Mouse (Mus musculus) lung, postnatal 25 days (tissue): ENCODE measurements around the gene Prrt1.
A peak's percentile ranks its signal among the peaks of the same experiment; 100 is the strongest.

Experiments used
- DNase-seq: peaks from one replicate; pipeline ENCODE4 v3.0.0; 2022; ENCODE audit warnings: low spot score

Gene Prrt1

DNA sequence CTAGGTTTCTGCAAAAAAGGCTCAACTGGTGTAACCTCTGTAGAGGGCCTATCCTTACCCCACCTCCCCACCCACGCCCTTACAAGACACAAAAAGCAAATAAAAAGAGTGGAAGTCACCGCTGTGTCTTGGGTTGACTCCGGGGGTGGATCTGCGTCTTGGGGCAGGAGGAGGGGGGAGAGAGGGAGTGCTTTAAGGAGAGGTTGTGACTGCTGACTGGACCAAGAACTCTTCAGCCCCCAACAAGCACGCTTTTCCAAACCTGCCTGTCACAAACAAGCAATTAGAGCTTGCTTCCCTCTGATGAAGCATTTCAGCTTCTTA, 727 bp upstream of the Prrt1 start:
- DNase-seq = no peak

DNA sequence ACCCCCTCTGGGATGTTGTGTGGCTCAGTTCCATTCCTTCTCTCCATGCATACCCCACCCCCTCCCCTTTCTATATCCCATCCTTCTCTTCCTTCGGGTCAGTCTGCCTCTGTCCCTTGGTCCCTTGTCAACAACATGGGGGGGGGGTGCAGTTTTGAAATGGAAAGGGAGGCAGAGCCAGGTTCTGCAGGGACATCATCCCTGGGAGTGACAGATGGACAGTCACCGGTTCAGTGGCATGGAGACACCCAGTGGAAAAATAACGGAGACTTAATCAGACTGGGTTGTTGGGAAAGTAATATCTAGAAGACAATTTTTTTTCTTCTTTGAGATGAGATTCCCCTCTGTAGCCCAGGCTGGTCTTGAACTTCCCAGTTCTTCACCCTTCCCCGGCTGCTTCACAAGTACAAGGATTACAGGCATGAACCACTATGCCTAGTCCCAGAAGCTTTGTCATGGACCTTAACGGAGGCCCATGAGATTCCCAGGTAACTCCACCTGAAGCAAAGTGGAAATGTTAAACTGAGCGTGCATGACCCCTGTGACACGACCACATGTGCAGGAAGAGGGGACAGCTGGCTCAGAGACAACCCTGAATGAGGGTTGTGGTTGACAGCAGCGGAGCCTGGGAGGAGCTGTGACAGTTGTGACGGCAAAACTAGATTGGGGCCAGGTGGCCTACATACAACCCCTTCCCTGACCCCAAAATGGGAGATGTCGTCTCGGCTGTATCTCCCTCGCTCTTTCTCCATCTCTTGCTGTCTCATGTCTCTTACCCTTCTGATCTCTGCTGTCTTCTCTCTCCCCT, 667 bp downstream of the Prrt1 start:
- no peak for DNase-seq

DNA sequence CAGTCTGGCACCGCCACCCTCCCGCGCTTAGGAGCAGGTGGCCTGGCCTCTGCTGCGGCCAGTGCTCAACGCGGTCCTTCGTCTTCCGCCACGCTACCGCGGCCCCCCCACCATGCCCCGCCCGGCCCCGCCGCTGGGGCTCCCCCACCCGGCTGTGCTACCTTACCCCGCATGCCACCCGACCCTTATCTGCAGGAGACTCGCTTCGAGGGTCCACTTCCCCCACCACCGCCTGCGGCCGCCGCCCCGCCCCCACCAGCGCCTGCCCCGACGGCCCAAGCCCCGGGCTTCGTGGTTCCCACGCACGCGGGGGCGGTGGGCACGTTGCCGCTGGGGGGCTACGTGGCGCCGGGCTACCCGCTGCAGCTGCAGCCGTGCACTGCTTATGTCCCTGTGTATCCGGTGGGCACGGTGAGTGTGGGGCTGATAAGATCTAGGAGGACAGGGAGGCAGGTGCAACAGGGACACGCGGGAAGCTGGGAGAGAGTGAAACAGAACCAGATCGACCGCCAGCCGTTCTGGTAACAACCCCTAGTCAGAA, 1.5 kb downstream of the Prrt1 start:
- DNase-seq = no peak

DNA sequence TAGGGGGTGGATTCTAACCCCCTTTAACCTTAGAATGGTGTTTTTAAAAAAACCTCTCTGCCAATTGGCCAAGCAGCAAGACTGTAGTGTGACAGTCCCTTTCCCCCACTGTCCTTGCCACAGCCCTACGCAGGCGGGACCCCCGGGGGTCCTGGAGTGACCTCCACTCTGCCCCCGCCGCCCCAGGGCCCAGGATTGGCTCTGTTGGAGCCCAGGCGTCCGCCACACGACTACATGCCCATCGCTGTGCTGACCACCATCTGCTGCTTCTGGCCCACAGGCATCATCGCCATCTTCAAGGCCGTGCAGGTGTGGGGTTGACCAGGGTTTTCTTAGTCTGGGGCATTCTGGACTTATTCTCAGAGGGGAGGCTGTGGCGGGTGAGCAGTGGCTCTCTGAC, 2.3 kb downstream of the Prrt1 start:
- DNase-seq = no peak

DNA sequence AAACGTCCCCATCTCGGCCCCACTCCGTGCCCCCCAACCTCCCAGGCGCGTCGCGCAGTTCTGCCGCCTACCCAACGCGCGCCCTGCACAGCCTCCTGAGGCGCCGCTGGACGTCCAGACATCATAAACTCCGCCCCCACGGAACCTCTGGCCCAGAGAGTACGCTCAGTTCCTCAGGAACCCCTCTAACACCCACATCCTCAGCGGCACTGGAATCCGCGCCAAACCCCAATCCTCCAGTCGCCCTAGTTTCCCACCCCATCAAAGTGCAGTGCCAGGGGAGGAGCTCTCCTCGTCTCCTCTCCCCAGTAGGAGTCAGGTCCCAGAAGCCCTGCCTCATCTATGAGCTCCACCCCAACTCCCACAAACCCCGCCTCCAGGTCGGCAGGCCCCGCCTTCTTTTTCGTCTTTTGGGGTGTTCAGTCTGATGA, 2.9 kb downstream of the Prrt1 start:
- peak; percentile 85 for DNase-seq

DNA sequence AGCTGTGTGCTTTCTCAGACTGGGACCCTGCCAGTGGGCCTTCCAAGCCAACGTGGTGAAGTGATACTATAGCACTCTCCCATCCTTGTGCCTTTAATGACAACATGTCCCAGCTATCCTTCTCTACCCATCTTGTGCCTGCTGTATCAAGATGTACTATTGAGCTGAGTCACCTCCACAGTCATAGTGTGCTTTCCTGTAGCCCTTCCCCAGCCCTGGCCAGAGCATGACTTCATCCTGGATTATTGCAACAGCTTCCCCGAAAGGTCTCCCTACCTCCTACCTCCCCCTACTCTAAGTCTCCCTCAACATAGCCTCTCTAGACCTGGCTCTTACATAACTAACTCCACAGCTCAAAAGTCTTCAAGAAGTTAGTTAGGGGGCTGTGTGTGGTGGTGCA, 6.3 kb downstream of the Prrt1 start:
- no peak for DNase-seq

DNA sequence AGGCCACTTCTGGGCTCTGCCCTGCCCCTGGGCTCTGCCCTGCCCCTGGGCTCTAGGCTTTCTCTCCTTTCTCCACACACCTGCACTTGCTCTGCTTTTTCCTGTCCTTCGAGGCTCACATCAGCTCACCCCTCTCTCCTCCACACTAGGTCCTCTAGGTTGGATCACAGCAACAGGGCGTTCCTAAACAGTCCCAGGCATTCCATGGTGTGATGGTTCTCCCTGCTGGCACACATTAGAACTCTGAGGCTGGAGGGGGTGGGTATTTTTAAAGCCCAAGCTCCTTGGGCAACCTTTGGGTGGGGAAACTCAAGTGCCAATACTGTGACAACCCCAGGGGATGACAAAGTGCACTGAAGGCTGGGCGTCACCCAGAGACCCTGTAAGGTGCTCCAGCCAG, 8.1 kb downstream of the Prrt1 start:
- no peak for DNase-seq

DNA sequence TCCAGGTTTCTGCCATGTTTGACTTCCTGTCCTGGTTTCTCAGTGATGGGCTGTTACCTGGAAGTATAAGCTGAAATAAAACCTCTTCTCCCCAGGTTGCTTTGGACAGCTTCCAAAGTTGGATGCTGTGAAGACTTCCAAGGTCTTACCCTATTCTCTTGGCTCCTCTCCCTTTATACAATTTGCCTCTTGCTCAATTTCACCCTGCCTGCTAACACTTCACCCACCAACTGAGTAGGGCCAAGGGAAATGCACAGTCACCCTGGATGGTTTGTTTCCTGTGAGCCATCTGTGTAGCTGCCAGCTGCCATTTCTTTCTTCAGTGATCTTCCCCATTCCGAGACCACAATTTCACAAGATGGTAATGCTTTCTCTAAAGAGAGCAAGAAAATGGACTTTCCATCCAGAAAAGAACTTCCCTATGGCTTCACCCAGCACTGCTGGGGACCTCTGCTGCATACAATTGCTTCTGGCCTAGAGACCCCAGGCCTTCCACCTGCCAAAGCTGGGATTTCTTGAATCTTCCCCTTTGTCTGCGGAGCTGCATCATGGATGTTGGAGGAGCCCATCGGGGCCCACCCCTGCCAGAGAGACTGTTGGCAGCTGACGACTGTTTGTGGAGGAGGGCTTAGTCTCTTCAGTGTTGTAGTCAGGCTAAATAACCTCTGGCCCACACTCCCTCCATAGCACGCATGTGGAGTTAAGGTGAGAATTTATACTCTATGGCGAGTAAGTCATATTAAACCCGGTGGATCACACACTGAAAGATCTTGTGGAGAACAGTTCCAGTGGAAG, 10.3 kb downstream of the Prrt1 start:
- no peak for DNase-seq

DNA sequence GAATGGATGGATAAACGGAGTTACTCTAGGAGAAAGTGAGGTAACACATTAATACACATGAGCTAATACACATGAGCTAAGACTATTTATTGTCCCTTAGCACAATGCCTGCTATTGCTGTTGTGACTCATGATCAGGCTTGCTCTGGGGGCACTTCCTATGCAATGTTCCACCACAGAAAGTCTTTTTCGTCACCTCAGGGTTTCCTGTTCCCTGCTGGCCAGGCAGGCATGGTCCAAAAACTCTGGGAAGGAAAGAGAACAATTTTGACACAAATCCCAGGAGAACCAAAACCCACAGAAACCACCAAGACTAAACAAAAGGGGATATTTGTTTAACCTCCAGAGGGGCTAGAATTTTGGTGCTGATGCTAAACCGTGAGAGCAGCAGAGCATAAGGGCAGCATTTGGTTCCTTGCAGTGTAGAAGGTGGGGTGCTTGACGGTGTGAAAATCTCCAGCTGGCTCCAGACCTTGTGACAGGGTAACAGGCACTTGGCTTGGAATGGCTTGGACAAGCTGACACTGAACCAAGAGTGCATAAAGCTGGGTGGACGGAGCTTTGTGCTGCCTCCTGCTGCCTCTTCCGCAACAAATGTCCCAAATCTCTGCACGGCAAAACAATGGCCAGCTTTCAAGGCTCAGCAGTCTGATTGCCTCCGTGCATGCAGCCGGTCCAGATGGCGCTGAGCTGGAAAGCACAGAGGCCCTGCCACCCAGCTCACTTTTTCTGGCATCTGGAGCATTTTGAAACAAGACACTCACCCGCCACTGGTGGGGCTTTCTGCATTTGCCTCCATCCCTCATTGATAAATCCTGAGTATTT, 11.7 kb downstream of the Prrt1 start:
- DNase-seq = no peak

DNA sequence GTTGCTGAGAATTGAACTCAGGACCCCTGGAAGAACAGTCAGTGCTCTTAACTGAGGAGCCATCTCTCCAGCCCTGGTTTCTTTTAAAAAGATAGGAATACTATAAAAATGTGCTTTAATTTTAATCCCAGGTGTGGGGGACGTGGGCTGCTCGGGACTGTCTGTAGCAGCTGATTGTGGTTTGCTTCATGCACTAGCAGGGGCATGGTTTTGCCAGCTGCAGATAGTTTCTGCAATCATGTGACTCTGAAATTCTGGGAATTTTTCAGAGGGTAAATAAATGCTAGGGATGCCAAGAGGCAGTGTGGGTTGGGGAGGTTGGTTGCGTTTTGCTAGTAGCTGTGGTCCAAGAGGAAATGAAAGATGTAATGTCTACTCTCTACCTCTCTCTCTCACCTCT, 12.6 kb downstream of the Prrt1 start:
- DNase-seq = no peak

DNA sequence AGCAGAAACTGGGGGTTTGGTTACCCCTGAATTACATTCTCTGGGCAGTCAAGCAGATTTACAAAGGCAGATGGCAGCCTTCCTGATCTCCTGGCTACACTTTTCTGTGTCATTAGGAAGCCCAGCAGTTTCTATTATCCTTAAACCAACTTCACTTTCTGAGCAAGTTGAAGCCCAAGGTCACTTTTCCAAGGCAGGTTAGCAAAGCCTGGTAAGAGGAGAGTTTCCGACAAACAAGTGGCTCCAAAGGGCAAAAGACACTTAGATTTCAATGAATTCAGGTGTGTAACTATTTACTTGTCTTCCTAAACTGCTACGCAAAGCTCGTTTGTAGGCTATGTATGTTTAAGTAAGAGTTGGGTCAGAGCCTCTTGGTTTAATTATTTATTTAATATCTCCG, 14.0 kb downstream of the Prrt1 start:
- no peak for DNase-seq

DNA sequence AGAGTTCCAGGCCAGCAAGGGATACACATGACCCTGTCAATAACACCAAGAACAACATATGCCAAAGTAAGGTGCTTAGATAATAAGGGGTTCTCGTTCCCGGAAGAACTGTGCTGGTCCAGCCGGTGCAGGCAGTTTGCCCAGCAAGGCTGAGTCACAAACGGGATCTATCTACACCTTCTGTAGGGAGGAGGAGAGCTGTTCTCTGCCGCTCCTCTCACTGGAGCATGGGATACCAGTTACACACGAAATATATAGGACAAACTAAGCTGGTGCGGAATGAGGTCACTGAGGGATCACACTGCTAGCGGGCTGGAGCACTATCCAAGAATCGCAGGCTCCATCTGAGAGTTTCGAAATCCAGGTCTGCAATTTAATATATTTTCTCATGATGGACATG, 14.6 kb downstream of the Prrt1 start:
- no peak for DNase-seq

DNA sequence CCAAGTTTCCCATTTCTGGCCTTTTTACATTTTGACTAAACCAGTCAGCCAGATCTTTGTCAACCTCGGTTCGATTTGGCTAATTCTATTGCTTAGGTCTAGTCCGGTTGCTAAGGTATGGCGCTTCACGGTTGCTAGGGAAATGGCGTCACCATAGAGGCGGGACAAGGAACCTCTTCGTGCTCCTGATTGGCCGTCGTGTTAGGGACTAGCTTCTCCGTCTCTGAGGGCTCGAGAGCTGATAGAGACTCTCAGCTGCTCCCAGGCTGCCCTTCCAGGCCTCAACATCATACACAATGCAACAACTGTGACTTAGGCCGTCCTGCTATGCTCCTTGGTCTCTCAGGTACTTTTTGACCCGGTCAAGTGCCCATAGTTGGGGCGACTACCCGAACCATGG, 15.3 kb downstream of the Prrt1 start, which contains the start of gene Fkbpl:
Gene Fkbpl, plus strand, starts transcription at position 157 of the 400 bp plus-strand sequence.
- peak; percentile 98 for DNase-seq

DNA sequence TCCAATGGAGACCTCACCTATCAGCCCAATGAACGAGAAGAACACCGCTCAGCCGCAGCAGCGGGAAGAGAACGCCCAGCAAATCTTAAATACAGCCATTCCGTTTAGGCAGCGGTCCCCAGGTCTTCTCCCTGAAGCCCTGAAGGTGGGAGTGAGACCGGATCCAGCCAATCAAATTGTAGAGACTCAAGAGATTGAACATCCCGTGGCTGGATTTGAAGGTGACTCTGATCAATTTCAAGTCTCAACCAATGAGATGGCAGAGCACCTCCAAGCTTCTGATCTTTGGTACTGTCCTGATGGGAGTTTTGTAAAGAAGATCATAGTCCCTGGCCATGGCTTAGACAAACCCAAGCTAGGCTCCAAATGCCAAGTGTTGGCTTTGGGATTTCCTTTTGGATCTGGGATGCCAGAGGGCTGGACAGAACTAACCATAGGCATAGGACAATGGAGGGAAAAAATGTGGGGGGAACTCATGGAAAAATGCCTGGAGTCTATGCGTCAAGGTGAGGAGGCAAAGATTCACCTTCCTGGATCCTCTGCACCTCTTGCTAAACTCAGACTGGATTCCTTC, 16.0 kb downstream of the Prrt1 start:
- DNase-seq = no peak

DNA sequence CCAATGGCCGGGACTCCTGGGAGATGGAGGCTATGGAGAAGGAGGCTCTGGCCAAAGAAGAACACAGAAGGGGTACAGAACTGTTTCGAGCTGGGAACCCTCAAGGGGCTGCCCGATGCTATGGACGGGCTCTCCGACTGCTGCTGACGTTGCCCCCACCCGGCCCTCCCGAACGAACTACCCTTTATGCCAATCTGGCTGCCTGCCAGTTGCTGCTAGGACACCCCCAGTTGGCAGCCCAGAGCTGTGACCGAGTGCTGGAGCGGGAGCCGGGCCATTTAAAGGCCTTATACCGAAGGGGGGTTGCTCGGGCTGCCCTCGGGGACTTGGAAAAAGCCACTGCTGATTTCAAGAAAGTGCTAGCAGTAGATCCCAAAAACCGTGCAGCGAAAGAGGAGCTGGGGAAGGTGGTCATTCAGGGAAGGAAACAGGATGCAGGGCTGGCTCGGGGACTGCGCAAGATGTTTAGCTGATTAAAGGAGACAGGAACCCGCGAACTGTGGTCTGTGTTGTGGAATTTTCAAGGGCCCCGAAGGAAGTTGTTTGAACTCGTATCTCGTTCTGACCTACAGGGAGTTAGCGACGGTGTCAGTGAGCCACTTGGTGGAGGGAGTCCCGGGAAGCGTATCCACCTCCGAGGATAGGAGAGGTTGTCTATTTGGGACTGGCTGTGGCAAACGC, 16.6 kb downstream of the Prrt1 start:
- DNase-seq = no peak

DNA sequence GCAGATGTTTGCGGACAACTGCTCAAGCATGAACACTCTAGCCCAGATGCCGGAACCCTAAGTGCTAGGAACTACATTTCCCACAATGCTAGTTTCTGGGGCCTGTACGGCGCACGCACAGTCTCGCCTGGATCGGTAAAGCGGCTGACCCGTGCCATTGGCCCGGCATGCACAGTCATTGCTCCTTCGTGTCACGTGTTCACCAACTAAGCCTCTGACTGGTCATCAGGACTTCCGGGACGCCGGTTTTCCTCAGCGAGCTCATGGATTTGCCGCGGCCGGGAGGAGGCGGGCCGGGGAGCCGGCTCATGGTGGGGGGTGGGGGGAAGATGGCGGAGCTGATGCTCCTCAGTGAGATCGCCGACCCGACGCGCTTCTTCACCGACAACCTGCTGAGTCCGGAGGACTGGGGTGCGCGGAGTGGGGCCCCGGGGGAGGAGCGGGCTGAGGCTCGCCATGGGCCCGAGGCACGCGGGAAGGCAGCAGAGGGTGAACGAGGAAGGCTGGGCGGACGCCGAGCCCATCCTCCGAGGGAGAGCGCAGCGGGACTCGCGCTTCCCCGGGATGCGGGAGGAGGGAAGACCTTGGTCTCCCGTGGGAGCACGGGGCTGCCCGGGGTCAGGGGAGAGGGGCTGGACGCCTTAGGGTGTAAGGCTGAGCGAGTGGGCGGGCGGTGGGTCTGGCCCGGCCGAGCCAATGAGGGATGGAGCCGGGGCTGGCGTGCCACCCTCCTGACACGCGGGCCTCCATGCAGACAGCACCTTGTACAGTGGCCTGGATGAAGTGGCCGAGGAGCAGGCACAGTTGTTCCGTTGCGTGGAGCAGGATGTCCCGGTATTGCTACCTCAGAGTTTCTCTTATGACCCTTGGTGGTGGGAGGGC, 17.8 kb downstream of the Prrt1 start, which contains the start of gene Atf6b:
Gene Atf6b, plus strand, starts transcription at position 241 of the 882 bp plus-strand sequence.
- DNase-seq = peak; percentile 99

DNA sequence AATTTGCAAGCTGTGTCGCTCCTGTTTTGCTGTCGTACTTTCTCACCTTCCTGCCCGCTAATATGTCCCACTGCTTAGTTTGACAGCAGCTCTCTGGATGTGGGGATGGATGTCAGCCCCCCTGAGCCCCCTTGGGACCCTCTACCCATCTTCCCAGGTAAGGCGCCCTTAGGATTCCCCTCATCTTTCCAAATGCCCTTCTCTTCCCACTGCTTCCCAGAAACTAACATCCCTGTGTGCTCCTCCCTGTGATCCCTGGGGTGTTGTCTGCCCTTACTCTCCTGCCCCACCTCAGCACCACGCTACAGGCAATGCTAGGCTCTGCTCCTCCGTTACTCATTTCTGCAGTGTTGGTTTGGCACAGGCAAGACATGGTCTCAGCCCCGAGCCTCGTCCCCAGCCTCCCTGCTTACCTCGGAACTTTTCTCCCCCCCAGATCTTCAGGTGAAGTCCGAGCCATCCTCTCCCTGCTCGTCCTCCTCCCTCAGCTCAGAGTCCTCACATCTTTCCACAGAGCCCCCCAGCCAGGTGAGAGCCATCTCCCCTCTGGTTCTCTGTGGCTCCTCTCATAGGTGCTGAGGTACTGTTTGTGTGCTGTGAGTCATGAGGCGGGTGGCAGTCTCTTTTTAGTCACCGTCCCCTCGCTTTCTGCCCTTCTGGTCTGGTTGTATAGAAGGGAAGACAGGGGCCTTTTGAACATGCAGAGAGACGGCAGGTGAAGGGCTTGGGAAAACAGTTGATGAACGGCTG, 19.0 kb downstream of the Prrt1 start:
- no peak for DNase-seq

DNA sequence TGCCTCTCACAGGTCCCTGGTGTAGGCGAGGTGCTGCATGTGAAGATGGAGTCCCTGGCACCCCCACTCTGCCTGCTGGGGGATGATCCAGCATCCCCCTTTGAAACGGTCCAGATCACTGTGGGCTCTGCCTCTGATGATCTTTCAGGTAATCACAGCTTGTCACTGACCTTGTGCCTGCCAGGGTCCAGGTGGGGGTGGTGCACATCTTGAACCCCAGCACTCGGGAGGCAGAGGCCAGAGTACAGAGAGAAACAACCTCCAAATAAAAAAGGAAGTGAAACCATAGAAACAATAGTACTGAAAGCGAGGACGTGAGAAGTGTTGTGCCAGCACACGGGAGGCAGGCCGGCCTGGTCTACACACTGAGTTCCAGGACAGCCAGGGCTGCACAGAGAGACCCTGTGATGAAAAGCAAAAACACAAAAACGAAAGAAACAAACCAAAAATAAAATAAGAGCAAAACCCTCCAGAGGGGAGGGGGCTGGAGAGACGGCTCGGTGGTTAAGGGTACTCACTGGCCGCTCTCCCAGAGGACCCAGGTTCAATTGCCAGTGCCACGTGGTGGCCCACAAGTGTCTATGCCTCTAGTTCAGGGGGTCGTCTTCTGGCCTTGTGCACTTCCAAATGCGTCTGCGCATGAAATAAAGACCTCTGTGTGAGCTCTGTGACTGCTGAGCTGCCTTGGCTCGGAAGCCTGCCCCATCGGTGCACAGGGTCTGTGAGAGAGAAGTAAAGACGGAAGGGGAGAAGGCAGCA, 20.0 kb downstream of the Prrt1 start:
- no peak for DNase-seq

DNA sequence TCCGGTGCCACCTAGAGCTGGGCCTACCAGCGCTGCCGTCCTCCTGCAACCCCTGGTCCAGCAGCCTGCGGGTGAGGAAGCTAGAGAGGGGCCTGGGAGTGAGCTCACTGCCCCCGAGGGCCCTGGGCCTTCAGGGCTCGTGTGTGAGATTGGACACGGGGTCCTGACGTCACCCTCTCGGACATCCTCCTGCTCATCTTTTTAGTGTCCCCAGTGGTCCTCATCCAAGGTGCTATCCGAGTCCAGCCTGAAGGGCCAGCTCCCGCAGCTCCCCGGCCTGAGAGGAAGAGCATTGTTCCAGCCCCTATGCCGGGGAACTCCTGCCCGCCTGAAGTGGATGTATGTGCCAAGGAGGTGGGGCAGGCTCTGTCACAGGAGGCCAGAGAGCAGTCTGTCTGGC, 21.4 kb downstream of the Prrt1 start:
- no peak for DNase-seq
